Mouse (Mus musculus) ES-E14 (cell line): ENCODE results near the gene Mrtfa.

Experiments used
- CHD2 ChIP-seq: IDR thresholded peaks from 2 replicates; pipeline ENCODE4 v1.6.1; 2014; ENCODE audit warnings: mild to moderate bottlenecking, low read depth, low read length, inconsistent platforms
- HCFC1 ChIP-seq: IDR thresholded peaks from 2 replicates; pipeline ENCODE4 v1.6.1; 2012; ENCODE audit warnings: low read length, inconsistent platforms, borderline replicate concordance; ENCODE audit not compliant: insufficient read depth
- ZC3H11A ChIP-seq: IDR thresholded peaks from 2 replicates; pipeline ENCODE4 v1.6.1; 2012; ENCODE audit warnings: low read depth, mild to moderate bottlenecking, inconsistent platforms, low read length, borderline replicate concordance

DNA sequence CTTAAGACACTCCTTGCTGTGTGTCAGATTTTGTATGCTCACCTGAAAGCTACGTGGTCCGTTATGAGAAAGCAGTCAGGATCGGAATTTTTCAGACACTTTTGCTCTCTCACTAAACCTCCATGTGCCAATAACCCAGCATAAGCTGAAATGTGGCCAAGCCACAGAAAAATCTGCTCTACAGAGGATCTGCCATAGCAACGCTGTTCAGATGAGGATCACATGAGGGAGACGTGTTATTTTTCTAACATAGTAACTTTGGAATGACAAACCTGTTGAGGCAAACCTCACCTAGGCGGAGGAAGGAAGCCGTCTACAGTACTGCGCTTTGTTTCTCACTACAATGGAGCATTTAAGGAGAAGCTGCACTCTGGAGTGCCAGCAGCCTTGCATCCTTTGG is 60.6 kb downstream of the Mrtfa start:
- TF ChIP-seq HCFC1, result no peak
- no peak for TF ChIP-seq CHD2
- TF ChIP-seq ZC3H11A, result no peak
